Mouse (Mus musculus) liver, adult 2 months (tissue): ENCODE measurements around the gene Efcab11. TPM values are rescaled to one million over a fixed set of nuclear protein-coding genes. Genes with fewer than 3 reads are reported as not detected.

Experiments used
- DNase-seq: peaks from one replicate; pipeline ENCODE4 v3.0.0-alpha.2; 2011; ENCODE audit warnings: low read depth, low spot score; ENCODE audit errors: extremely low read depth
- H3K27ac ChIP-seq: fragments of 200-500 bp; replicated peaks from 2 replicates; pipeline ENCODE4 v1.5.1; 2012; ENCODE audit warnings: low read depth, mild to moderate bottlenecking, control low read depth, inconsistent platforms, low read length; ENCODE audit not compliant: insufficient read depth
- H3K27me3 ChIP-seq: fragments of 200-500 bp; 2 replicates; pipeline ENCODE4 v1.6.1; 2012; ENCODE audit warnings: mild to moderate bottlenecking, moderate library complexity, low read length, inconsistent platforms; ENCODE audit not compliant: control insufficient read depth, insufficient read depth
- H3K36me3 ChIP-seq: fragments of 200-500 bp; 2 replicates; pipeline ENCODE4 v1.6.1; 2012; ENCODE audit warnings: low read length, inconsistent platforms; ENCODE audit not compliant: control insufficient read depth, insufficient read depth
- H3K4me1 ChIP-seq: fragments of 200-500 bp; 2 replicates; pipeline ENCODE4 v1.6.1; 2011; ENCODE audit warnings: low read length; ENCODE audit not compliant: control insufficient read depth, insufficient read depth
- H3K4me3 ChIP-seq: fragments of 200-500 bp; 2 replicates; pipeline ENCODE4 v1.5.1; 2011; ENCODE audit warnings: low read depth, mild to moderate bottlenecking, control low read depth, low read length, moderate library complexity; ENCODE audit not compliant: insufficient read depth
- H3K79me2 ChIP-seq: fragments of 200-500 bp; 2 replicates; pipeline ENCODE4 v1.6.1; 2012; ENCODE audit warnings: inconsistent platforms, mild to moderate bottlenecking, low read length, moderate library complexity; ENCODE audit not compliant: control insufficient read depth, insufficient read depth
- H3K9ac ChIP-seq: fragments of 200-500 bp; 2 replicates; pipeline ENCODE4 v1.6.1; 2012; ENCODE audit warnings: low read depth, mild to moderate bottlenecking, control low read depth, inconsistent platforms, low read length
- CTCF ChIP-seq: fragments of 200-500 bp; IDR thresholded peaks from 2 replicates; pipeline ENCODE4 v1.5.1; 2011; ENCODE audit warnings: low read depth, low read length, control low read depth
- POLR2A ChIP-seq: fragments of 200-500 bp; IDR thresholded peaks from 2 replicates; pipeline ENCODE4 v1.6.1; 2011; ENCODE audit warnings: low read length, control low read depth; ENCODE audit not compliant: insufficient read depth; ENCODE audit errors: extremely low read depth
- WGBS: fragments of 180-500 bp; shearing (Covaris S2); methylation state at CpG from one replicate; pipeline ENCODE4 v1.1.7; 2018; 5-methylcytosine and 5-hydroxymethylcytosine counted together
- polyA plus RNA-seq: library from polyadenylated mRNA; depleted of rRNA; stranded (reverse); fragments of >200 nt; gene quantifications from 2 replicates; pipeline ENCODE4 v1.2.3, GENCODE M21; 2012
- total RNA-seq: library from RNA; depleted of rRNA; stranded (reverse); fragments of >200 nt; gene quantifications from 2 replicates; pipeline ENCODE4 v1.2.3, GENCODE M21; 2014

Efcab11 gene
- total and polyA plus RNA-seq, 2 experiments: 0.12 to 0.28 TPM

GRCm38 (mm10) chr12:99868821-99869220 is 15.4 kb downstream of the Efcab11 start:
- H3K79me2 ChIP-seq: no peaks in the 10 kb centered on the region
- TF ChIP-seq POLR2A: no peak
- no peak for TF ChIP-seq CTCF
- no peak overlapping the region for H3K9ac ChIP-seq
- no peaks in the 10 kb centered on the region for H3K27me3 ChIP-seq
- H3K4me3 ChIP-seq: no peak overlapping the region
- no peak for DNase-seq
- H3K36me3 ChIP-seq: no peaks in the 10 kb centered on the region
- H3K27ac ChIP-seq: no peak overlapping the region
- H3K4me1 ChIP-seq: no peaks in the 10 kb centered on the region
- WGBS: 94% methylated on average over 1 of the region's 1 CpGs

GRCm38 (mm10) chr12:99864613-99865012 is 19.6 kb downstream of the Efcab11 start:
- no peak overlapping the region for H3K9ac ChIP-seq
- H3K27ac ChIP-seq: no peak overlapping the region
- H3K79me2 ChIP-seq: no peaks in the 10 kb centered on the region
- no peak for TF ChIP-seq POLR2A
- no peak for TF ChIP-seq CTCF
- no peak for DNase-seq
- no peak overlapping the region for H3K4me3 ChIP-seq
- H3K27me3 ChIP-seq: no peaks in the 10 kb centered on the region
- H3K4me1 ChIP-seq: peaks cover 11% of the 10 kb centered on the region
- H3K36me3 ChIP-seq: no peaks in the 10 kb centered on the region

- DNase-seq: peak; percentile 33
- Histone ChIP-seq H3K9ac (peak overlapping the region; percentile 4; the same call in 1 of the 2 replicates), H3K27me3 (no peaks in the 10 kb centered on the region), H3K79me2 (no peaks in the 10 kb centered on the region), H3K27ac (no peak overlapping the region; the same call in 1 of the 2 replicates), H3K4me3 (no peak overlapping the region), H3K4me1 (peaks cover 18% of the 10 kb centered on the region), H3K36me3 (no peaks in the 10 kb centered on the region)
- peak; percentile 24; the same call in 1 of the 2 replicates for TF ChIP-seq CTCF
- no peak for TF ChIP-seq POLR2A
- 40% methylated on average over 4 of the region's 4 CpGs for WGBS
Observed at GRCm38 (mm10) chr12:99860981-99861380, 23.3 kb downstream of the Efcab11 start.

- Histone ChIP-seq H3K27ac (peak overlapping the region; percentile 27; the same call in 1 of the 2 replicates), H3K27me3 (no peaks in the 10 kb centered on the region), H3K4me1 (peaks cover 18% of the 10 kb centered on the region), H3K36me3 (no peaks in the 10 kb centered on the region), H3K4me3 (no peak overlapping the region), H3K9ac (no peak overlapping the region), H3K79me2 (no peaks in the 10 kb centered on the region)
- DNase-seq: peak; percentile 64
- TF ChIP-seq POLR2A (no peak), CTCF (no peak)
- 62% methylated on average over 3 of the region's 3 CpGs for WGBS
Observed at GRCm38 (mm10) chr12:99859391-99860100, 24.7 kb downstream of the Efcab11 start.

- no peaks in the 10 kb centered on the region for H3K79me2 ChIP-seq
- H3K27me3 ChIP-seq: no peaks in the 10 kb centered on the region
- peaks cover 18% of the 10 kb centered on the region for H3K4me1 ChIP-seq
- H3K4me3 ChIP-seq: no peak overlapping the region
- DNase-seq: peak; percentile 83
- 26% methylated on average over 5 of the region's 5 CpGs for WGBS
- no peak overlapping the region for H3K9ac ChIP-seq
- no peak for TF ChIP-seq POLR2A
- TF ChIP-seq CTCF: no peak
- H3K36me3 ChIP-seq: no peaks in the 10 kb centered on the region
- H3K27ac ChIP-seq: no peak overlapping the region
Observed at GRCm38 (mm10) chr12:99858664-99859063, 25.6 kb downstream of the Efcab11 start.

- H3K9ac ChIP-seq: no peak overlapping the region
Observed at GRCm38 (mm10) chr12:99856011-99856410, 28.2 kb downstream of the Efcab11 start.

More at GRCm38 (mm10) chr12:99856011-99856410, 28.2 kb downstream of the Efcab11 start:
- 84% methylated on average over 9 of the region's 9 CpGs for WGBS
- Histone ChIP-seq H3K4me1 (peaks cover 16% of the 10 kb centered on the region), H3K27me3 (no peaks in the 10 kb centered on the region), H3K79me2 (no peaks in the 10 kb centered on the region), H3K4me3 (no peak overlapping the region), H3K27ac (no peak overlapping the region), H3K36me3 (no peaks in the 10 kb centered on the region)
- TF ChIP-seq POLR2A: no peak
- TF ChIP-seq CTCF: no peak
- no peak for DNase-seq
